Mouse (Mus musculus) embryonic facial prominence, embryonic 10.5 days (tissue): ENCODE measurements around the gene Sox9. TPM values are rescaled to one million over a fixed set of nuclear protein-coding genes. Genes with fewer than 3 reads are reported as not detected.

Experiments used
- DNase-seq: peaks from one replicate; pipeline ENCODE4 v3.0.0-alpha.2; 2017; ENCODE audit warnings: low spot score
- H3K27ac ChIP-seq: fragments of 300-500 bp; sonication (generic); replicated peaks from 2 replicates; pipeline ENCODE4 v1.5.1; 2016; ENCODE audit warnings: mild to moderate bottlenecking
- H3K27me3 ChIP-seq: fragments of 300-500 bp; sonication (generic); replicated peaks from 2 replicates; pipeline ENCODE4 v1.6.1; 2016; ENCODE audit warnings: low read depth, mild to moderate bottlenecking; ENCODE audit not compliant: poor library complexity, severe bottlenecking
- H3K36me3 ChIP-seq: fragments of 300-500 bp; sonication (generic); replicated peaks from 2 replicates; pipeline ENCODE4 v1.6.1; 2016; ENCODE audit warnings: mild to moderate bottlenecking, moderate library complexity
- H3K4me1 ChIP-seq: fragments of 300-500 bp; sonication (generic); 2 replicates; pipeline ENCODE4 v1.6.1; 2016
- H3K4me3 ChIP-seq: fragments of 300-500 bp; sonication (generic); 2 replicates; pipeline ENCODE4 v1.5.1; 2016; ENCODE audit warnings: mild to moderate bottlenecking, moderate library complexity
- H3K9me3 ChIP-seq: fragments of 300-500 bp; sonication (generic); 2 replicates; pipeline ENCODE4 v1.6.1; 2016; ENCODE audit warnings: mild to moderate bottlenecking
- WGBS: fragments of 180-500 bp; shearing (Covaris S2); methylation state at CpG from one replicate; pipeline ENCODE4 v1.1.7; 2016; 5-methylcytosine and 5-hydroxymethylcytosine counted together
- polyA plus RNA-seq: library from polyadenylated mRNA; unstranded; fragments of >200 nt; fragmentation: Nextera tagmentation; extraction: Ambion mirVana; gene quantifications from 2 replicates; pipeline ENCODE4 v1.2.1, GENCODE M21; 2016

Gene Sox9
- polyA plus RNA-seq, 1 experiment from 2014 or later: 112 TPM

DNA sequence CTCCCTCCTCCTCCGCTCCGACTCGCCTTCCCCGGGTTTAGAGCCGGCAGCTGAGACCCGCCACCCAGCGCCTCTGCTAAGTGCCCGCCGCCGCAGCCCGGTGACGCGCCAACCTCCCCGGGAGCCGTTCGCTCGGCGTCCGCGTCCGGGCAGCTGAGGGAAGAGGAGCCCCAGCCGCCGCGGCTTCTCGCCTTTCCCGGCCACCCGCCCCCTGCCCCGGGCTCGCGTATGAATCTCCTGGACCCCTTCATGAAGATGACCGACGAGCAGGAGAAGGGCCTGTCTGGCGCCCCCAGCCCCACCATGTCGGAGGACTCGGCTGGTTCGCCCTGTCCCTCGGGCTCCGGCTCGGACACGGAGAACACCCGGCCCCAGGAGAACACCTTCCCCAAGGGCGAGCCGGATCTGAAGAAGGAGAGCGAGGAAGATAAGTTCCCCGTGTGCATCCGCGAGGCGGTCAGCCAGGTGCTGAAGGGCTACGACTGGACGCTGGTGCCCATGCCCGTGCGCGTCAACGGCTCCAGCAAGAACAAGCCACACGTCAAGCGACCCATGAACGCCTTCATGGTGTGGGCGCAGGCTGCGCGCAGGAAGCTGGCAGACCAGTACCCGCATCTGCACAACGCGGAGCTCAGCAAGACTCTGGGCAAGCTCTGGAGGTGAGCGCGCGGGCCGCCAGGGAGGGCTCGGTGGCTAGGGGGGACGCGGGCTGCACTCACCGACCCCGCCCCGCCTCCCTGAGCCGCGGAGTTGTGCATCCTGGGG lies 515 bp downstream of the Sox9 start:
- peak overlapping the region; percentile 93 for H3K4me3 ChIP-seq
- WGBS: under 1% methylated on average over 75 of the region's 75 CpGs
- H3K9me3 ChIP-seq: no peaks in the 10 kb centered on the region
- peak overlapping the region; percentile 94 for H3K27ac ChIP-seq
- peak; percentile 78 for DNase-seq
- H3K36me3 ChIP-seq: peaks cover 21% of the 10 kb centered on the region
- peaks cover 84% of the 10 kb centered on the region for H3K4me1 ChIP-seq
- H3K27me3 ChIP-seq: peaks cover 26% of the 10 kb centered on the region

DNA sequence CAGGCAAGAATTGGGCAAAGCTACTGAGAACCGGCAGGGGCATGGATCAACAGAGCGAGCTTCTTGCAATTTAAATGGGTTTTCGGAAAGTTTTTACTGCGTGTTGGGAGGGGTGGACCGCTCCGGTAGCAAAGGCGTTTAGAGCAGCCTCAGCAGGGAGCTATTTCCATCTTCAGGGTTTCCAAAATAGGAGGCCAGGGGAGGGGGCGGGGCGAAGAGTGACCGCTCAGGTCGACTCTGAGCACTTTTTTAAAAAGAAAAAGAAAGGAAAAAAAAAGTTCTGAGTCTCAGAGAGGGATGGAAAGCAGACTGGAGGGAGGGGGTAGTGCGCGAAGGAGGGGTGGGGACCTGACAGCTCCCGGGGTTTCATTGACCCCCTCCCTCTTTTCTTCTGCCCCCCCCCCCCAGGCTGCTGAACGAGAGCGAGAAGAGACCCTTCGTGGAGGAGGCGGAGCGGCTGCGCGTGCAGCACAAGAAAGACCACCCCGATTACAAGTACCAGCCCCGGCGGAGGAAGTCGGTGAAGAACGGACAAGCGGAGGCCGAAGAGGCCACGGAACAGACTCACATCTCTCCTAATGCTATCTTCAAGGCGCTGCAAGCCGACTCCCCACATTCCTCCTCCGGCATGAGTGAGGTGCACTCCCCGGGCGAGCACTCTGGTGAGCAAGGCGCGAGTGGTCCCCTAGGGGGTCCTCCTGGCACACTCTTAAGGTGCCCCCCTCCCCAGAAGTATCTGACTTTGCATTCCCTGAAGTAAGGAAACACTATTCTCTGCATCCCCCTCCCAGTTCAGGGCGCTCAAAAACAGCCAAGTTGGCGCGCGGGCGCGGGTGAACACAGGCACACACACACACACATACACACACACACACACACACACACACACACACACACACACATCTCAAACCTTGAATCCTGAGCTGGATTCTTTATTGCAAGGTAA lies 1.6 kb downstream of the Sox9 start:
- Histone ChIP-seq H3K4me1 (peaks cover 84% of the 10 kb centered on the region), H3K9me3 (no peaks in the 10 kb centered on the region), H3K27ac (peak overlapping the region; percentile 94), H3K4me3 (peak overlapping the region; percentile 93), H3K36me3 (peaks cover 21% of the 10 kb centered on the region), H3K27me3 (peaks cover 14% of the 10 kb centered on the region)
- DNase-seq: peak; percentile 75
- under 1% methylated on average over 42 of the region's 42 CpGs for WGBS

DNA sequence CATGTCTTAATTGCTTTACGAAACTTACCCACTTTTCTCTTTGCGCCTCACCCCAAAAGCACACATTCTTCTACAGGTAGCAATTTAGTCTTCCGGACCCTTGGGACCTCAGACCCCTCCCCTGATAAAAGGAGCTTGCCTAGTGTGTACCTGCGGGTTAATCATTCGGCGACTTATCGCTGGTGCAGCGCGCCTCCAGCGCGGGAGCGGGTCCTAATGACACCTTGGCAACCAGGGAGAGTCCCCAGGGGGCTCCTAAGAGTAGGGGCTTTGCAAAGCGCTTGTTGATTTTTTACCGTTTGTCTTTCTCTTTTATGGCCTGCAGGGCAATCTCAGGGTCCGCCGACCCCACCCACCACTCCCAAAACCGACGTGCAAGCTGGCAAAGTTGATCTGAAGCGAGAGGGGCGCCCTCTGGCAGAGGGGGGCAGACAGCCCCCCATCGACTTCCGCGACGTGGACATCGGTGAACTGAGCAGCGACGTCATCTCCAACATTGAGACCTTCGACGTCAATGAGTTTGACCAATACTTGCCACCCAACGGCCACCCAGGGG lies 2.4 kb downstream of the Sox9 start:
- H3K4me1 ChIP-seq: peaks cover 82% of the 10 kb centered on the region
- H3K27me3 ChIP-seq: peaks cover 10% of the 10 kb centered on the region
- peak overlapping the region; percentile 93 for H3K4me3 ChIP-seq
- H3K9me3 ChIP-seq: no peaks in the 10 kb centered on the region
- WGBS: 4% methylated on average over 30 of the region's 30 CpGs
- peak; percentile 56 for DNase-seq
- peaks cover 21% of the 10 kb centered on the region for H3K36me3 ChIP-seq
- peak overlapping the region; percentile 94 for H3K27ac ChIP-seq

DNA sequence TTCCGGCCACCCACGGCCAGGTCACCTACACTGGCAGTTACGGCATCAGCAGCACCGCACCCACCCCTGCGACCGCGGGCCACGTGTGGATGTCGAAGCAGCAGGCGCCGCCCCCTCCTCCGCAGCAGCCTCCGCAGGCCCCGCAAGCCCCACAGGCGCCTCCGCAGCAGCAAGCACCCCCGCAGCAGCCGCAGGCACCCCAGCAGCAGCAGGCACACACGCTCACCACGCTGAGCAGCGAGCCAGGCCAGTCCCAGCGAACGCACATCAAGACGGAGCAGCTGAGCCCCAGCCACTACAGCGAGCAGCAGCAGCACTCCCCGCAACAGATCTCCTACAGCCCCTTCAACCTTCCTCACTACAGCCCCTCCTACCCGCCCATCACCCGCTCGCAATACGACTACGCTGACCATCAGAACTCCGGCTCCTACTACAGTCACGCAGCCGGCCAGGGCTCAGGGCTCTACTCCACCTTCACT lies 2.9 kb downstream of the Sox9 start:
- Histone ChIP-seq H3K4me1 (peaks cover 77% of the 10 kb centered on the region), H3K4me3 (peak overlapping the region; percentile 93), H3K27ac (peak overlapping the region; percentile 94), H3K9me3 (no peaks in the 10 kb centered on the region), H3K36me3 (peaks cover 21% of the 10 kb centered on the region), H3K27me3 (0 out of 2 replicates have a peak, but pooled peaks cover 7% of the 10 kb centered on the region)
- peak; percentile 69 for DNase-seq
- WGBS: 3% methylated on average over 34 of the region's 34 CpGs

DNA sequence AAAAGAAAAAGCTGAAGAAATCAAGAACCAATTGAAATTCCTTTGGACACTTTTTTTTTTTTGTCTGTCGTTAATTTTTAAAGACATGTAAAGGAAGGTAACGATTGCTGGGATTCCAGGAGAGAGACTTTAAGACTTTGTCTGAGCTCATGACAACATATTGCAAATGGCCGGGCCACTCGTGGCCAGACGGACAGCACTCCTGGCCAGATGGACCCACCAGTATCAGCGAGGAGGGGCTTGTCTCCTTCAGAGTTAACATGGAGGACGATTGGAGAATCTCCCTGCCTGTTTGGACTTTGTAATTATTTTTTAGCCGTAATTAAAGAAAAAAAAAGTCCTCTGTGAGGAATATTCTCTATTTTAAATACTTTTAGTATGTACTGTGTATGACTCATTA lies 3.6 kb downstream of the Sox9 start:
- Histone ChIP-seq H3K4me1 (peaks cover 71% of the 10 kb centered on the region), H3K36me3 (peaks cover 21% of the 10 kb centered on the region), H3K4me3 (peak overlapping the region; percentile 93), H3K27me3 (0 out of 2 replicates have a peak, but pooled peaks cover 7% of the 10 kb centered on the region), H3K9me3 (peaks cover 2% of the 10 kb centered on the region; the same call in 1 of the 2 replicates), H3K27ac (peak overlapping the region; percentile 57)
- peak; percentile 48 for DNase-seq
- 18% methylated on average over 8 of the region's 8 CpGs for WGBS

DNA sequence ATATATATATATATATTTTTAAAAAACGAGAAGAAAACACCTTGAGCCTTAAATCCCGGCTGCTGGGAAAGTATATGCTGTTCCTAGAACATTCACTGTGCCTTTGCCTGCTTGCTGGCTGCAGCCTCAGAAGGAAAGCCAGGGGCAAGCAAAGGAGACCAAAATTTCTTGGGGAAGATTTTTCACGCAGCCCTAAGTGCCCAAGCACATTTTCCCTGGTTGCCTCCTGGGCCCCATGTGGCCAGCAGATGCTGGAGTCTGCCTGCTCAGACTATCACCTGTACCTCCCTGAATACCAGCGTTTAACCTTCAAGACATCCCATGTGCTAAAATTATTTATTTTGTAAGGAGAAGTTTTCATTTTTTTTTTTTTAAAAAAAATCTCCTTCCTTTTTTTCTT lies 4.4 kb downstream of the Sox9 start:
- 31% methylated on average over 4 of the region's 4 CpGs for WGBS
- Histone ChIP-seq H3K9me3 (peaks cover 2% of the 10 kb centered on the region; the same call in 1 of the 2 replicates), H3K4me3 (peak overlapping the region; percentile 93), H3K4me1 (peaks cover 63% of the 10 kb centered on the region), H3K27me3 (0 out of 2 replicates have a peak, but pooled peaks cover 7% of the 10 kb centered on the region), H3K27ac (peak overlapping the region; percentile 44; the same call in 1 of the 2 replicates), H3K36me3 (peaks cover 21% of the 10 kb centered on the region)
- DNase-seq: peak; percentile 70

DNA sequence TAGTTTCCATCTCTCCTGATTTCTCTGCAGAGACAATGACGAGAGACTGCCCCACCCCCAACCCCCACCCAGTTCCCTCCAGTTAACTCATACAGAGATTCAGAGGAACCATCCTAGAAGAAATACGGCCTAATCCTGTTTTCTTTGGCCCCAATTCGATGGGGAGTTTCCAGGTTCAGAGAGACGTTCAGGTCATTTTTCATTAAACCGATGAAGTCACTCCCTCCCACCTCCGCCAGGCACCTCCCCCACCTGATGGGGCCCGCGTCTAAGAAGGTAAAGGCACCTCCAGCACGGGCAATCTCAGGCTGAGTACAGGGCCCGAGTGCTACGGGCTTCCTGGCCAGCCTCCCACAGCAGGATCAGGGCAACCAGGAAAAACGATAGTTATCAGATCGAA lies 6.3 kb downstream of the Sox9 start:
- peaks cover 2% of the 10 kb centered on the region; the same call in 1 of the 2 replicates for H3K9me3 ChIP-seq
- peaks cover 21% of the 10 kb centered on the region for H3K36me3 ChIP-seq
- H3K27me3 ChIP-seq: 0 out of 2 replicates have a peak, but pooled peaks cover 4% of the 10 kb centered on the region
- DNase-seq: peak; percentile 45
- peaks cover 53% of the 10 kb centered on the region for H3K4me1 ChIP-seq
- H3K4me3 ChIP-seq: 0 out of 2 replicates have a peak overlapping the region, but pooled peaks have one; percentile 9
- peak overlapping the region; percentile 51 for H3K27ac ChIP-seq
- 7% methylated on average over 13 of the region's 13 CpGs for WGBS

DNA sequence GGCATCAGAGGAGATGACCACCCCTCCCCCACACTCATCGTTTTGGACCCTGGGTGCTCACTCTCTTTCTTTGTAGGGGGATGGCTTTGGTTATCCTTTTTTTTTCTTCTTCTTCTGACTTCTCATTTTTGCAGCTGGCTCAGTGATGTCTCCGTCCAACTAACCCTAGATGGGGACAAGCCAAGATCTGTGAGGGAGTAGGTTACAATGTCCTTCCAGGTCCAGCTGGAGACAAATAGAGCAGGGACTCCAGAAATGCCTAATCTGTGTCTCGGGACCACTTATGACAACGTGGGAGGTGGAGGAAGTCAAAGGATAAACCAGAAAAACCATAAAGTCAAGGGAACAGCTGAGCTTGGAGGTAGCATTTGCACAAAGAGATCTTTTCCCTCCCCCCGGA lies 14.4 kb downstream of the Sox9 start:
- no peak for DNase-seq
- WGBS: 85% methylated on average over 5 of the region's 5 CpGs
- Histone ChIP-seq H3K36me3 (no peaks in the 10 kb centered on the region), H3K27me3 (no peaks in the 10 kb centered on the region; the same call in 1 of the 2 replicates), H3K27ac (no peak overlapping the region), H3K4me1 (peaks cover 13% of the 10 kb centered on the region), H3K4me3 (no peak overlapping the region), H3K9me3 (no peaks in the 10 kb centered on the region; the same call in 1 of the 2 replicates)

DNA sequence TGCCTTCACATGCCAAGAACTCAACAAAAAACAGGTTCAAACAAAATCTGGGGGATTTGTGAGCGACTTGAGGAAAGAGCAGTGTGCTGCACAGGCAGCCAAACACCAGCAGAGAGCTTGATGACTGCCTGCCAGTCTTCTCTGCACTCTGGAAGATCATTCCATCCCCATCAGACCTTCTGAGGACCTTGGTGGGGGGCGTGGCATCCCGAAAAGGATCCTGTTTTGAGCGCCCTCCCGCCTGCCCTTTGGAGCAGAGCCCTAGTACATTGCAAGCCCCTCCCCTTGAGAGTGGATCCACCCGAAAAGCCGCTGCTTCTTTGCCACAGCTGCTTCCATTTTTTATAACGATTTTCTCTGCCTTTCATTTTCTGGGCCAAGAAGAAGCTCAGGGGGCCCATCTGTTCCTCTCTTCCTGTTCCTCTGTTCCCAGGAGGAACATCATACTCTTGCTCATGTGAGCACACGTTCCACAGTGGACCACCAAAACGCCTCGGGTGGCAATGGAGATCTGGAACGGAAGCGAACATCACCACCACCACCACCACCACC lies 16.9 kb downstream of the Sox9 start:
- no peak for DNase-seq
- Histone ChIP-seq H3K27me3 (peaks cover 13% of the 10 kb centered on the region; the same call in 1 of the 2 replicates), H3K27ac (no peak overlapping the region), H3K4me3 (no peak overlapping the region), H3K9me3 (no peaks in the 10 kb centered on the region), H3K4me1 (peaks cover 18% of the 10 kb centered on the region), H3K36me3 (no peaks in the 10 kb centered on the region)
- 62% methylated on average over 13 of the region's 13 CpGs for WGBS

DNA sequence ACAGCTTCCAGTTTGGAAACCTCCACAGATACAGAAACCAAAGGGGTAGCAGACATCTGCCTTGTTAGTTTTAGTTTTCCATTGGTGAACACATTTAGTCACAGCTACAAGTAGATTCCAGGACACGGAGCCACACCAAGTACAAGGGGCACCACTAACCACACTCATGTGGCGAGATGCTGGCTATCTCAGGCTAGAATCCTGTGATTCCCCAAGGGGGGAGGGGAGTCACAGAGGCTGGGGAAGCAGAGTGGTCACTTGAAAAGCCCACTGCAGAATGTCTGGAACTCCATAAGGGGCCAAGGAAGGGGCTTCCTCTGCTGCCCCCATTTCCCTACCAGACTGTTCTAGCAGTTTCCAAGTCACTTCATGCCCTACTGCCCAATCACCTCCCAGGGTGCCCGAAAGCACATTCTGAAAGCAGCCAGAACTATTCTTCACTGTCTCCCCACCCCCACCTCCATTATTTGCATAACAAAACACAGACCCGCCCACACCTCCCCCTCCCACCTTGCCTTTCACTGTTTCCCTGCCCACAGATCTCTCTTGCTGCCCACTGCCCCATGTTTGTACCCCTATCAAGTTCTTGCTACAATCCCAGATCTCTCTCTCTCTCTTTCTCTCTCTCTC lies 19.3 kb downstream of the Sox9 start:
- DNase-seq: no peak
- 0 out of 2 replicates have a peak overlapping the region, but pooled peaks have one; percentile 7 for H3K27ac ChIP-seq
- H3K9me3 ChIP-seq: no peaks in the 10 kb centered on the region

DNA sequence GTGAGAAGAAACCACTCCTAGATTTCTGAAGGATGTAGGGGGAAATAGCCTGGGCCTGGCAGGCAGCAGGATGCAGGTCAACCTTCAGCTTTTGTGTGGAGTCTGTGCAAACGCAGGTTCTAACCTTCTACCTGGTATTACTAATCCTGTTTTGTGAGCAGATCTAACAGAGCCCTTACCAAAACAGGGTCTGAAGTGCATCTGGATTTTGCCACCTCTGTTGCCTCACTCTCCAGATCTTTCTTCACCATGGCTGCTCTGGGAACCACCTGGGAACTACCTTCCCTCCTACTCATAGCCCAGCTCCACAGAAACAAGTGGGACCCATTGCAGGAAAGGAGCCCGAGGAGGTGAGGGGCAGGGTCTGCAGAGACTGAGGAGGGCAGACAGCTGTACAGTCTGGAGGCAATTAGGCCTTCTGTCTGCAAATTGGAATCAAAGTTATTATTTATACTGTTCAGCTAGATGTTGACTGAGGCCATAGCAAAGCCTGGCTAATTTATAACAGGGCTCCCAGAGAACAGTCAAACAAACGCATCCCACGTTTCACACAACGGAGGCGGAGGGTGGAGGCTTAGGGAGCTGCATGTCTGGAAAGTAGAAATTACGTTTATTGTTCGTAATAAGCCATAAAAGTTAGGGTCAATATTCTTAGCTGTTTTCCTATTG lies 25.9 kb downstream of the Sox9 start:
- Histone ChIP-seq H3K36me3 (no peaks in the 10 kb centered on the region), H3K9me3 (no peaks in the 10 kb centered on the region), H3K4me3 (no peak overlapping the region), H3K4me1 (peaks cover 45% of the 10 kb centered on the region), H3K27ac (peak overlapping the region; percentile 21; the same call in 1 of the 2 replicates), H3K27me3 (peaks cover 45% of the 10 kb centered on the region)
- WGBS: 52% methylated on average over 8 of the region's 8 CpGs
- no peak for DNase-seq

More for the DNA sequence above, 19.3 kb downstream of the Sox9 start:
- Histone ChIP-seq H3K4me3 (no peak overlapping the region), H3K27me3 (peaks cover 21% of the 10 kb centered on the region), H3K4me1 (peaks cover 18% of the 10 kb centered on the region), H3K36me3 (no peaks in the 10 kb centered on the region)
- WGBS: 35% methylated on average over 4 of the region's 4 CpGs
